Mouse (Mus musculus): Measurements from ENCODE around the gene Fbln2.

Gene Fbln2

GRCm38 (mm10) chr6:91189971-91190370, 22.3 kb upstream of the Fbln2 start:
- in situ Hi-C loops (cut with MboI; ENCODE audit: unreplicated experiment in 2 of 2), result loop anchor here in 1 of 2 experiments (25.0 kb wide), 1 partner anchor 222 kb away; the partner anchor contains the start of gene Wnt7a

- in situ Hi-C loops (cut with MboI; ENCODE audit: unreplicated experiment in 2 of 2), result loop anchor here in 1 of 2 experiments (25.0 kb wide), 1 partner anchor 221 kb away; the partner anchor contains the start of gene Wnt7a
Observed at GRCm38 (mm10) chr6:91191465-91191864, 20.8 kb upstream of the Fbln2 start.

GRCm38 (mm10) chr6:91192421-91192820, 19.8 kb upstream of the Fbln2 start:
- in situ Hi-C loops (cut with MboI; ENCODE audit: unreplicated experiment in 2 of 2), result loop anchor here in 1 of 2 experiments (25.0 kb wide), 1 partner anchor 220 kb away; the partner anchor contains the start of gene Wnt7a

DNA sequence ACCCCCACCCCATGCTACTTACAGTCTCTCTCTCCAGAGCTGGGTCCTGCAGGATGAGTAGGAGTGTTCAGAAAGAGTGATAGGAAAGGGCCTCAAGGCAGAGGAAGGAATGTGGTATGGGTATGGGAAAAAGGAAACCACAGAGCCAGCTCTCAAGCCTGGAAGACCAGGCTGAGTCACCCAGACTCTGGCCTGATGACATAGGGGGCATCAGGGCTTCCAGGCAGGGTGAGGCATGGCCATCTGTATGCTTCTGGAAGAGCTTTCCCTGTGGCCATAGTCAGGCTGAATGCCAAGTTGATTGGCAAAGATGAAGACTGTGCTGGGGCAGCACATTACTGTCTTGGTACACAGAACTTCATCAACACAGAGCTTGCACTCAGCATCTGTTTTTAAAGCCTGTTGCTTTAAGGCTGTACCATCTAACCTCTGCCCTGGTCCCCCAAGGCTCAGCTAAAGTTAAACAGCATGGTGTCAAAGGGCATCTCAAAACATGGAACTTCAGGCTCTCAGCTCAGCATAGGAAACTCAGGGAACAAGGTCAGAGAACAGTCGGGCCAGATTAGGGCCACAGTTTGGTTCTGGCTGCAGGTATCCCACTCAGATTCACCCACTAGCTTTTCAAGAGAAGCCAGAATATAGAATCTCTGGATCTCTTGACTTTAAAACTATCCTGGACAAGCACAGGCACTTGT, 19.3 kb upstream of the Fbln2 start:
- in situ Hi-C loops (cut with MboI; ENCODE audit: unreplicated experiment in 2 of 2), result loop anchor here in 1 of 2 experiments (25.0 kb wide), 1 partner anchor 219 kb away; the partner anchor contains the start of gene Wnt7a

GRCm38 (mm10) chr6:91198456-91198855, 13.8 kb upstream of the Fbln2 start:
- in situ Hi-C loops (cut with MboI; ENCODE audit: unreplicated experiment in 2 of 2), result loop anchor here in 1 of 2 experiments (25.0 kb wide), 1 partner anchor 214 kb away; the partner anchor contains the start of gene Wnt7a

DNA sequence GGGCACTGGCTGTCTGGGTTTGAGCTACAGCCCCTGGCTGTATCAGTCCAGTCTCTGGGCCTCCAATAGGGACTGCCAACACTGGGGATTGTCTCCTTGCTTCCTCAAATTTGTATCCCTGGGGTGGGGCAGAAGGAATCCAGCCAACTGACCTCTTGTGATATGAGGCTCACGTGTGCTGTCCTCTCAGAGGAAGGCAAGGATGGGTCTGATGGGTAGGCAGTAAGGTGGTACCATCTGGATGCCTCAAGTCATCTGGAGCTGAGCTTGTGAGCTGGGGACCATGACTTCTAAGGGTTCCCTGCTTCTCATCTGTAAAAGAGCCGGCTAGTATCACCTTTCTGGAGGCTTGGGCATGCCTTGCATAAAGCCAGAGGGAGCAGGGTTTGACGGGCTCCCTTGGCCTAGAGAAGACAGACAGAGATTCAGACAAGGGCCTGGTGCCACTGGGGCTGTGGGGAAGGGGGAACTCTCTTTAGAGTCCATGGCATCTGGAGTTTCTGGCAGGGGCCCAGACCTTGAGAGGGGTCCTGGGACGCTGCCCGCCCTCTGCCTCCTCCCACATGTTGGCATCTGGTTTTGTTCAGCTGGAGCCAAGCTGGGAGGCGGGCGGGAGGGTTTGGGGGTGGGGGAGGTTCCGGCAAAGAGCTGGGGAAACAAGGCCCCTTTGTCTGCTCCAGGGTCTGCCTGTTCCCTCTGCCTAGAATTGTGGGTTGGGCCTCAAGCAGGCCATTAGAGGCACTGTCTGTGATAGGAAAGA, 11.6 kb upstream of the Fbln2 start:
- in situ Hi-C loops (cut with MboI; ENCODE audit: unreplicated experiment in 2 of 2), result no loop called here

DNA sequence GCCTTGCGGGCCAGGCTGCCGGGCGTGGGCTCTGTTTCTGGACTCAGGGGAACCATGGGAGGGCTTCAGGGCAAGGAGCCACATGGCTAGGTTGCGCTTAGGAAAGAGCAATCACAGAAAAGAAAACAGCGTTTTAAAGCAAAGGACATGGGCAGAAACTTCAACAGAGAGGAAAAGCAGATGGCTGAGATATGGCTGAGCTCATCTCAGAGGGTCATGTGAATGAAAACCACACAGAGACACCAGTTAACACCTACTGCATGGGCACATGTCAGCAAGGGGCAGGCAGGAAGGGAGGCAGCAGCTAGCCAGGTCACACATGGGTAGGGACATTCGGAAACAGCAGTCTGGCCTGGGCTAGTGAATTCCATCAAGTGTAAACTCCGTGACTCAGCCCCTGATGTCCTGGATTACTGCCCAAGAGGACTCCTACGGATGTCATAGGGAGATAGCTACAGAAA, 10.3 kb upstream of the Fbln2 start:
- in situ Hi-C loops (cut with MboI; ENCODE audit: unreplicated experiment in 2 of 2), result no loop called here

DNA sequence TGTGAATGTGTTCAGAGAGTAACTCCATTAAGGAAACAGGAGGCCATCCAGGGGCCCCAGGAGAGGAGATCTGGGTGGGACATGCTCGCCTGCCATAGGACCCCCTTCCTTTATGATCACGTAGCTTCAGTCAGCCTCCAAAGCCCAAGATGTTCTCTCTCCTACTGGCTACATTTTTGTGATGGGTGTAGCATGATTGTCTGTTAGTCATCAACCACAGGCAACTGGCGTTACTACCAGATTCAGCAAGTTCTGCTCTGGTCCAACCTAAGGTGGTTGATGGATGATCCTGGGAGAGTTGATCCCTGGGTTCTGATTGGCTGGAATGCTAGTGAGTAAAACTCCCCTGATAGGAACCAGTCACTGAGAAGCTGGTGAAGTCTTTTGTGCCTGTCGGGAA, 9.7 kb upstream of the Fbln2 start:
- in situ Hi-C loops (cut with MboI; ENCODE audit: unreplicated experiment in 2 of 2), result no loop called here

GRCm38 (mm10) chr6:91205346-91205745, 6.9 kb upstream of the Fbln2 start:
- in situ Hi-C loops (cut with MboI; ENCODE audit: unreplicated experiment in 2 of 2), result no loop called here

- in situ Hi-C loops (cut with MboI; ENCODE audit: unreplicated experiment in 2 of 2), result no loop called here
Observed at GRCm38 (mm10) chr6:91205791-91206190, 6.5 kb upstream of the Fbln2 start.

- in situ Hi-C loops (cut with MboI; ENCODE audit: unreplicated experiment in 2 of 2), result no loop called here
Observed at GRCm38 (mm10) chr6:91207491-91207890, 4.8 kb upstream of the Fbln2 start.

DNA sequence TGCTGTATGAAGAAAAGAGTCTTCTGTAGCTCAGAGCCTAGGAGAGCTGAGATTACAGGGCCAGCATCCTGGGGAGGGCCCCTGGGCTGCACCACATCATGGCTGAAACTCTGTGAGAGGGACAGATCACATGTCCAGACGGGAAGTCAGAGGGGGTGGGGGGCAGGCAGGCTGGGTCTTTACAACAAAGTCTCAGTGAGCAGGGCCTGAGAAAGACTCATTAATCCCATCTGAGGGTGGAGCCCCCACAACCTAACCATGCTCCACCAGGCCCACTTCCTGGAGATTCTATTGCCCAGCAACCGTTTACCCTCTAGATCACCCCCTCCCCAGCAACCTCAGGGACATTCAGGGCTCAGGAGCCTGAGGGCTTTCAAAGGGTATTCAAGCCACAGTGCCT, 2.5 kb upstream of the Fbln2 start:
- in situ Hi-C loops (cut with MboI; ENCODE audit: unreplicated experiment in 2 of 2), result no loop called here

DNA sequence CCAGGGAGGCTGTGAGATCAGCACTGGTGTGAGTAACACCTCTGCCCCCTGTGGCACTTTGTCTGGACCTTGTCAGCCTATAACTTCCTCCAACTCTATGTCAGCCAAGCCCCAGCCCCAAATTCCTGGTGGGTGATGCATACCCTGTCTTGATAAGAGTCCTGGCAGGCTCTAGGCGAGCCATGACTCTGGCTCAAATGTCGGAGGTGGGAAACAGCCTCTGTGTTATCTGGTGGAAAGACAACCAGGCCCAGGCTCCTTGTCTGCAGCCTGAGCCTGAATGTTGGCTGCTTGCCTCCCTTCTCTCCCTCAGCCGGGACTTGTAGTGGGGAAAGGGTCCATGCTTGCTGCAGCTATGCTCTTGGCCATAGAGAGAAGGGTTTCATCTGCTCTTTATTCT, 1.4 kb upstream of the Fbln2 start:
- in situ Hi-C loops (cut with MboI; ENCODE audit: unreplicated experiment in 2 of 2), result no loop called here

DNA sequence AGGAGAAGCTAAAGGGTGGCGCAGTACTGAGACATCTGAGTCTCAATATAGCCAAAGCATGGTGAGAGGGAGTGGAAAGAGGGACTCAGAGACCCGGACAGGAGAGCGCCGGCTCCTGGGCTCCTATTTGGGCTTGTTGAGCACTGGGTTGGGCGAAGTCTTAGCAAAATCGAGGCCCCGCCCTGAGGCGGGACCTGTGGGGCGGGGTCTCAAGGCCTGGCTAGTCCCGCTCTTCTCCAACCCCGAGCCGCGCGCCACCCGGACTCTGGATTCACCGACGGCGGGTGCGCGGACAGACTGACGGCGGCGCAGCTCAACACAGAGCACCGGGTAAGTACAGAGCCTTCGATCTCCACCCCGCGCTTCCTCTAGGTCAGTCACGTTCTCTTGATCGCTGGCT, 316 bp downstream of the Fbln2 start:
- in situ Hi-C loops (cut with MboI; ENCODE audit: unreplicated experiment in 2 of 2), result no loop called here

DNA sequence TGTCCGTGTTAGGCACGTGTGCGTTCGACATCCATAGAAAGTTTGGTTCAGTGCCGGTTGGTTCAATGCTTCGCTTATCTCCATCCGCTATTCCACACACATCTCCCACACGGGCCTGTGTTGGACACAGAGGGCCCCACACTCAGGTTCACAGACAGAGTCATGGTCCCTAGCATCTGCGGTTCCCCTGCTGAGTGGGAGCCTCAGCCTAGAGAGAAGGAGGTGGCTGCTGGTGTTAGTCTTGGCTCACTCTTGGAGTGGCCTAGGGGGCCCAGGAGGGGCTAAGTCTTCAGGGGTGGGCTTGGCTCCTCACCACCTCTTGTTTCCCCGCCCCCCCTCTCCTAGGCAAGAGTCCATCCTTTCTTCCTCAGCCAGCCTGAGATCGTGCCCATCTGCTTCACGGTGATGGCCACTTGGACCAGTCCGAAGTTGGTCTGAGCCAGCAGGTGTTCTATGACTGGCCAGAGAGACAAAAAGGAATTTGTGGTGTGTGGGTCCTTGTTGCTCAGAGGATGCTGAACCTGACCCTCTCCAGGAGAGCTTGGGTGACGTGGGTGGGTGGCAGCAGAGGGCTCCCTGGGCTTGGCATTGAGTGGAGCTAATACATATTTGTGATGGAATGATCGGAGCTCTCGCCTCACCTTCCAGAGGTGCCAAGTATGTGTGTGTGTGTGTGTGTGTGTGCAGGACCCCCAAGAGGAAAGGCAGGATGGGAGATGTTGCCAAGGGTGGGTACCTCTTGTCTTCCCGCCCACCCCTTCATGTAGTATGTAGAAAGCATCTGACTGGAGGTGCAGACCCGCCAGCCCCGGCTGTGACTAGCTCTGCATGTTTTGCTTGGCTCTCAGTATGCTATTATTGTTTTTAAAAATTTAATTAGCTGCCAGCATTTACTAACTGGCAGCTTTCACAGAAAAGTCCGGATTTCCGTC, 1.3 kb downstream of the Fbln2 start:
- in situ Hi-C loops (cut with MboI; ENCODE audit: unreplicated experiment in 2 of 2), result no loop called here

- in situ Hi-C loops (cut with MboI; ENCODE audit: unreplicated experiment in 2 of 2), result no loop called here
Observed at GRCm38 (mm10) chr6:91215454-91215853, 3.2 kb downstream of the Fbln2 start.

GRCm38 (mm10) chr6:91218445-91218844, 6.2 kb downstream of the Fbln2 start:
- in situ Hi-C loops (cut with MboI; ENCODE audit: unreplicated experiment in 2 of 2), result no loop called here

DNA sequence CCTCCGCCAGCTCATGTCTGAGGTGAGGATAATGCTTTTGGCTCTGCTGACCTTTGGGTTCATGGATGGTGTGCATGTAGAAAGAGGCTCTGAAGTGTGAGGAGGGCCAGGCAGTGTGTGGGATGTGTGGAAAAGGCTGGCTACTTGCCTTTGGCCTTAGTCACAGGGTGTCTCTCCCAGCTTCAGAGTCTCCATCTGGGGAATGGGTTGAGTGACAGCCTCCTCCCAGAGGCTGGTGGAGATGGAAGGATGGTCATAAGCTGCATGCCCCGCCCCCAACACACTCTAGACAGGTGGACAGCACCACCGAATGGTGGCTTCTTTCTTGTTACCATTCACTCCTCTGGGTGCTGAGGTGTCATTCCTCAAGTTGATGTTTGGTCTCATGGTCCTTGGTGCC, 6.6 kb downstream of the Fbln2 start:
- in situ Hi-C loops (cut with MboI; ENCODE audit: unreplicated experiment in 2 of 2), result no loop called here

GRCm38 (mm10) chr6:91220062-91220461, 7.8 kb downstream of the Fbln2 start:
- in situ Hi-C loops (cut with MboI; ENCODE audit: unreplicated experiment in 2 of 2), result no loop called here

- in situ Hi-C loops (cut with MboI; ENCODE audit: unreplicated experiment in 2 of 2), result no loop called here
Observed at GRCm38 (mm10) chr6:91221094-91221493, 8.8 kb downstream of the Fbln2 start.

Measured in v-Abl transformed pro-B cells (cell line).